Mouse (Mus musculus): Measurements from ENCODE around the gene Trim47.
A peak's percentile ranks its signal among the peaks of the same experiment; 100 is the strongest.

Gene Trim47

GRCm38 (mm10) chr11:116088188-116088587 is 38.8 kb downstream of the Trim47 start:
- no peak for DNase-seq (ENCODE audit: low read depth, low spot score)

GRCm38 (mm10) chr11:116087194-116088130 is 39.5 kb downstream of the Trim47 start:
- DNase-seq (ENCODE audit: low read depth, low spot score): no peak

GRCm38 (mm10) chr11:116086258-116087193 is 40.5 kb downstream of the Trim47 start, which contains the start of gene Wbp2:
Gene Wbp2, minus strand, starts transcription at chr11:116086995.
- DNase-seq (ENCODE audit: low read depth, low spot score): peak; percentile 99

- DNase-seq (ENCODE audit: low read depth, low spot score): no peak
These were observed 42.8 kb downstream of the Trim47 start for GRCm38 (mm10) chr11:116084166-116084565.

GRCm38 (mm10) chr11:116083096-116083672 is 43.8 kb downstream of the Trim47 start:
- no peak for DNase-seq (ENCODE audit: low read depth, low spot score)

- DNase-seq (ENCODE audit: low read depth, low spot score): no peak
These were observed 45.9 kb downstream of the Trim47 start for GRCm38 (mm10) chr11:116081081-116081480.

GRCm38 (mm10) chr11:116079511-116079910 is 47.5 kb downstream of the Trim47 start:
- no peak for DNase-seq (ENCODE audit: low read depth, low spot score)

GRCm38 (mm10) chr11:116078676-116079320 is 48.2 kb downstream of the Trim47 start:
- no peak for DNase-seq (ENCODE audit: low read depth, low spot score)

GRCm38 (mm10) chr11:116078221-116078620 is 48.8 kb downstream of the Trim47 start:
- no peak for DNase-seq (ENCODE audit: low read depth, low spot score)

- no peak for DNase-seq (ENCODE audit: low read depth, low spot score)
These were observed 49.4 kb downstream of the Trim47 start, which contains the start of gene Unc13d for GRCm38 (mm10) chr11:116077446-116078204. Gene Unc13d, minus strand, starts transcription at chr11:116077961.

- DNase-seq (ENCODE audit: low read depth, low spot score): no peak
These were observed 50.2 kb downstream of the Trim47 start for GRCm38 (mm10) chr11:116076836-116077235.

GRCm38 (mm10) chr11:116076266-116076540 is 50.8 kb downstream of the Trim47 start:
- DNase-seq (ENCODE audit: low read depth, low spot score): no peak

GRCm38 (mm10) chr11:116075539-116076265 is 51.3 kb downstream of the Trim47 start:
- no peak for DNase-seq (ENCODE audit: low read depth, low spot score)

GRCm38 (mm10) chr11:116074436-116074991 is 52.5 kb downstream of the Trim47 start:
- DNase-seq (ENCODE audit: low read depth, low spot score): no peak

- no peak for DNase-seq (ENCODE audit: low read depth, low spot score)
These were observed 54.4 kb downstream of the Trim47 start for GRCm38 (mm10) chr11:116072608-116073007.

GRCm38 (mm10) chr11:116071510-116071909 is 55.5 kb downstream of the Trim47 start:
- no peak for DNase-seq (ENCODE audit: low read depth, low spot score)

- DNase-seq (ENCODE audit: low read depth, low spot score): no peak
These were observed 61.7 kb downstream of the Trim47 start for GRCm38 (mm10) chr11:116065345-116065744.

- DNase-seq (ENCODE audit: low read depth, low spot score): no peak
These were observed 62.7 kb downstream of the Trim47 start for GRCm38 (mm10) chr11:116064187-116064867.

- DNase-seq (ENCODE audit: low read depth, low spot score): no peak
These were observed 63.4 kb downstream of the Trim47 start for GRCm38 (mm10) chr11:116063562-116063961.
